Mouse (Mus musculus): ENCODE data around the gene Il18bp.

Gene Il18bp

GRCm38 (mm10) chr7:102011855-102012254, 6.6 kb downstream of the Il18bp start:
- intact Hi-C loops (cut with DNase I), result no loop called here

- intact Hi-C loops (cut with DNase I), result no loop called here
Measured at GRCm38 (mm10) chr7:102006520-102006919, 12.0 kb downstream of the Il18bp start.

DNA sequence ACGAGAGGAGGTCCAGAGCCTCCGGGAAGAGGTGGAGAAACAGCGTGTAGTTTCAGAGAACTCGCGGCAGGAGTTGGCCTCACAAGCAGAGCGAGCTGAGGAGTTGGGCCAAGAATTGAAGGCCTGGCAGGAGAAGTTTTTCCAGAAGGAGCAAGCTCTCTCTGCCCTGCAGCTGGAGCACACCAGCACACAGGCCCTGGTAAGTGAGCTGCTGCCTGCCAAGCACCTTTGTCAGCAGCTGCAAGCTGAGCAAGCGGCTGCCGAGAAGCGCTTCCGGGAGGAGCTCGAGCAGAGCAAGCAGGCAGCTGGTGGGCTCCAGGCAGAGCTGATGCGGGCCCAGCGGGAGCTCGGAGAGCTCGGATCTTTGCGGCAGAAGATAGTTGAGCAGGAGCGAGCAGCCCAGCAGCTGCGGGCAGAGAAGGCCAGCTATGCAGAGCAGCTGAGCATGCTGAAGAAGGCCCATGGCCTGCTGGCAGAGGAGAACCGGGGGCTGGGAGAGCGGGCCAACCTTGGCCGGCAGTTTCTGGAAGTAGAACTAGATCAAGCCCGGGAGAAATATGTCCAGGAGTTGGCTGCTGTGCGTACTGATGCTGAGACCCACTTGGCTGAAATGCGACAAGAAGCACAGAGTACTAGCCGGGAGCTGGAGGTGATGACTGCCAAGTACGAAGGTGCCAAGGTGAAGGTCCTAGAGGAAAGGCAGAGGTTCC, 17.4 kb downstream of the Il18bp start:
- intact Hi-C loops (cut with DNase I), result no loop called here

DNA sequence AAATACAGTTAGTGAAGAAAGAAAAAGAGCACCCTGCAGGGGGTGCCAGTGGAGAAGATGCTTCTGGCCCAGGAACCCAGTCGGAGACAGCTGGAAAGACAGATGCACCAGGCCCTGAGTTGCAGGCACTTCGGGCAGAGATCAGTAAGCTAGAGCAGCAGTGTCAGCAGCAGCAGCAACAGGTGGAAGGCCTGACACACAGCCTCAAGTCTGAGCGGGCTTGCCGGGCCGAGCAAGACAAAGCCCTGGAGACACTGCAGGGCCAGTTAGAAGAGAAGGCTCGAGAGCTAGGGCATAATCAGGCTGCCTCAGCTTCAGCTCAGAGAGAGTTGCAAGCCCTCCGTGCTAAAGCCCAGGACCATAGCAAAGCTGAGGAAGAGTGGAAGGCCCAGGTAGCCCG, 18.2 kb downstream of the Il18bp start:
- intact Hi-C loops (cut with DNase I), result no loop called here

- intact Hi-C loops (cut with DNase I), result loop anchor here (2.0 to 5.0 kb wide), 2 partner anchors 35 to 78 kb away; no protein-coding TSS in a partner anchor
Measured at GRCm38 (mm10) chr7:101999461-102000151, 18.9 kb downstream of the Il18bp start.

- intact Hi-C loops (cut with DNase I), result loop anchor here (2.0 to 5.0 kb wide), 2 partner anchors 36 to 79 kb away; no protein-coding TSS in a partner anchor
Measured at GRCm38 (mm10) chr7:101998194-101998927, 20.1 kb downstream of the Il18bp start.

DNA sequence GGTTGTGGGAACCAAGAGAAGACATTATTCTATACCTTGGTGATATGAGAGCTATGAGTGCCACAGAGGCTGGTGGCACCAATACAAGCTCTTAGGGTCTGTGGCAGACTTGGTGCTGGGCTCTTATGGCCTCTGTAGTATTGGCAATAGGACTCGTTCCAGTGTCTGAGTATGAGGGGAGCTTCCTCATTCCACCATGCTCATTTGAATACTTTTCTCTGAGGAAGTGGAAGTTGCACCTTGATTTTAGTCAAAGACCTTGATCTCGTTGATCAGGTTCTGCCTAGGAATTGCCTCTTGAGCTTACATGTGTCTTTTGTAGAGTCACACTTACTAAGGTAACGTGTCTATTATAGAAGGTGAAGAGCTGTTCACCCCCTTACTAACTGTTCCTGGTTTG, 24.2 kb downstream of the Il18bp start:
- intact Hi-C loops (cut with DNase I), result loop anchor here (5.0 kb wide), 1 partner anchor 63 kb away; no protein-coding TSS in a partner anchor

DNA sequence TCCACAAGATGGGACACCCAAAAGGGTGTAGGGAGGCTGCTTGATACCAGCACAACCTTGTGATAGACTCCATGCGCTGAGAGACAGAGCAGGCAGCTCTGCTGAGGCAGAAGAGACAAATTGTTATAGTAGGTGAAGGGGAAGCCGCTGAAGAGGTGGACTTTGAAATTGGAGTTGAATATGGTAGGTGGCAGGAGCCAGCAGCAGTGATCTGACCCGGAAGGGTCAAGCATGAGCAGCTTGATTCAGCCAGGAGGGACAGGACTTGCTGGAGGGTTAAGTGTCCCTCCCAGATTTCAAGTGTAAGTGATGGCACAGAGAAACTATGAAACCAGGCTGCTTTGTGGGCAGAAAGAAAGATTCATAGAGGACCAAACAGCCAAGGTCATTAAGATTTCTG, 33.4 kb downstream of the Il18bp start:
- intact Hi-C loops (cut with DNase I), result no loop called here

DNA sequence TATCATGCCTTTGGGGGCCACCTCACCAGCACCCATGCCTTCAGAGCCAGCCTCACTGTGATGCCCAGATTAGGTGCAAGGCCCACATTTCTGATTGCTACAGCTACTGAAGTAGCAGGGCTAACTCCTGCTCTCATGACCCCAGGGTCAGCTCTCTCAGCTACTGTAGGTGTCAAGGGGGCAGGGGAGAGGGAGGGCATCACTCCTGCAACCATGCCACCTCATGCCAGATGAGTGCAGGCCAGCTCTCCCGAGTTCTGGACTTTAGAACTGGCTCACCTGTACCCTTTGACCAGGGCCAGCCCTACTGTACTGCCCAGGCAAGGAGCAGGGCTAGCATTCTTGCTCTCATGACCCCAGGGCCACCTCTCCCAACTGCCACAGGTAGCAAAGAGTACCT, 35.8 kb downstream of the Il18bp start:
- intact Hi-C loops (cut with DNase I), result no loop called here

DNA sequence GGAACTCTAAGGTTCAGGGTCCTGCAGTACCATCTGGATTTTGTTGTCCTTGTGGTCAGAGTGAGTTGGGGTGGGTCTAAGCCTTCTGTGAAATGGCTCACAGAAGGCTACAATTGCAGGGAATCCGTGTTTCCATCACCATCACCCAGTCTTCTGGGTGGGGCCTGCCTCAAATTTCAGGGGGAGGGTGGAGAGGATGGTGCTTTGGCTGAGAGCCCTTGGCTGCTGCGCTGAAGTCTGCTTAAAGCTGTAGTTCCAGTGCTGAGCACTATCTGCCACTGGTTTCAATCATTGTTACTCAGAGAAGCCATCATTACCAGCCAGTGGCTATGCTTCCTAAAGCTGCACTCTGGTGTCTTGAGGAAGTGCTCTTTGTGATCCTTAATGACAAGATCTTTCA, 44.0 kb downstream of the Il18bp start:
- intact Hi-C loops (cut with DNase I), result loop anchor here (5.0 kb wide), 1 partner anchor 42 kb away; the partner anchor contains the start of genes Lrrc51 and Numa1

GRCm38 (mm10) chr7:101973730-101974129, 44.8 kb downstream of the Il18bp start:
- intact Hi-C loops (cut with DNase I), result loop anchor here (5.0 kb wide), 1 partner anchor 41 kb away; the partner anchor contains the start of genes Lrrc51 and Numa1

DNA sequence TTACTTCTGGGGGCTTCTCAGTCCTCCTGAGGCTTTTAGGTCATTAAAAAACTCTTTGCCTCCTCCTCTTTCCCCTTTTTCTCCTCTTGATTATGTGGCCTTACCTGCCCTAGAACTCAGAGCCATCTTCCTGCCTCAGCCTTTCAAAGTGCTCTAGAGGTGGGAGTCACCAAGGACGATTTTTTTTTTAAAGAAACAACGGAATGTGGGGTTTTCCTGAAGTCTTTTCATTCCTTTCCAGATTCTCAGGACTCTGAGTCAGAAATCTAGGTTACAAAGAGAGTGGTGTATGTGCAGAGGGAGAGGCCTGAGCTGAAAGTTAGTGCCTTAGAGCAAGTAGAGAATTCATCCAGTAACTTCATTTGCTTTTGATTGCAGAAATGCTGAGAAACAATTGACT, 46.8 kb downstream of the Il18bp start:
- intact Hi-C loops (cut with DNase I), result loop anchor here (5.0 kb wide), 1 partner anchor 39 kb away; the partner anchor contains the start of genes Lrrc51 and Numa1

DNA sequence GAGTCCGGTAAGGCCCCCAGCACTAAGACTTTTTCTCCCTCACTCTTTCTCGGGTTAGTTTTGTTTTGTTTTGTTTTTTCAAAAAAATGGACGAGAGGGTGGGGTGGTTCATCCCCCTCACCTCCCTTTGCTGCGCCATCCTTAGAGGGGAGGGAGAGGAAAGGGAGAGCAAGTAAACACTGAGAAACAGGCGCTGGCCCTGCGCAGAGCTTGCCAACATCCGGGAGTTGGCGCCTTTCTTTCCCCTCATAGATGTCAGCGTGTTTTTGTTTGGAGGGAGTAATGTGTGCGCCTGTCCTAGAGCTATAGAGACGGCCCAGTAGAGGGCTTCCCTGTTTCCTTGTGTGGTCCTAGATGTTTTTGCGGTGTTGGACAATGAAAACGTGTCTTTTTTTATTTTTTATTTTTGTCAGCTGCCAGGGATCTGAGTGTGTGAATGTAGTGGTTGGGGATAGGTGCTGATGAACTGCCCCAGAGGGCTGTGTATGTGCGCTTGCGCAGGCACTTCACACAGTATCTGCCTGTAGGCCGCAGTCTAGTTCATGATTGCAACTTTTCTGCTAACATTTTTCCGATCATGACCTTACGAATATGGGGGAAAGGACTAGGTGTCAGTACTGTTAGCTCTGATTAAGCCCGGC, 47.5 kb downstream of the Il18bp start:
- intact Hi-C loops (cut with DNase I), result loop anchor here (5.0 kb wide), 1 partner anchor 39 kb away; the partner anchor contains the start of genes Lrrc51 and Numa1

DNA sequence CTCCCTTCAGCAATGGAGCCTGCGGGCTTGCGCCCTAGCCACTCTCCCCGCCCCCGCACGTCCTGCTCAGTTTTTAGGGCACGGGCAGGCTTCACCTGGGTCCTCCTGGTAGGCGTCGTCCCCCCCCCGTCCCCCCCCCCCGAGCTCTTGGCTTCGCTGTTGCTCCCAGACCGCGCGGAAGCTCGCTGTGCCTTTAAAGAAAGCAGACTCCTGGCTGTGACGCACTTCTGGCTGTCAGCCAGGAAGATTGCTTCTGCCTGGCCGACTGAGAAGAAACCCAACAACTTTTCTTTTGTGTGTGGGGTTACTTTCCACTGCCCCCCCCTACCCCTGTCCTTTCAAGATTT, 48.1 kb downstream of the Il18bp start:
- intact Hi-C loops (cut with DNase I), result loop anchor here (5.0 kb wide), 1 partner anchor 38 kb away; the partner anchor contains the start of genes Lrrc51 and Numa1

DNA sequence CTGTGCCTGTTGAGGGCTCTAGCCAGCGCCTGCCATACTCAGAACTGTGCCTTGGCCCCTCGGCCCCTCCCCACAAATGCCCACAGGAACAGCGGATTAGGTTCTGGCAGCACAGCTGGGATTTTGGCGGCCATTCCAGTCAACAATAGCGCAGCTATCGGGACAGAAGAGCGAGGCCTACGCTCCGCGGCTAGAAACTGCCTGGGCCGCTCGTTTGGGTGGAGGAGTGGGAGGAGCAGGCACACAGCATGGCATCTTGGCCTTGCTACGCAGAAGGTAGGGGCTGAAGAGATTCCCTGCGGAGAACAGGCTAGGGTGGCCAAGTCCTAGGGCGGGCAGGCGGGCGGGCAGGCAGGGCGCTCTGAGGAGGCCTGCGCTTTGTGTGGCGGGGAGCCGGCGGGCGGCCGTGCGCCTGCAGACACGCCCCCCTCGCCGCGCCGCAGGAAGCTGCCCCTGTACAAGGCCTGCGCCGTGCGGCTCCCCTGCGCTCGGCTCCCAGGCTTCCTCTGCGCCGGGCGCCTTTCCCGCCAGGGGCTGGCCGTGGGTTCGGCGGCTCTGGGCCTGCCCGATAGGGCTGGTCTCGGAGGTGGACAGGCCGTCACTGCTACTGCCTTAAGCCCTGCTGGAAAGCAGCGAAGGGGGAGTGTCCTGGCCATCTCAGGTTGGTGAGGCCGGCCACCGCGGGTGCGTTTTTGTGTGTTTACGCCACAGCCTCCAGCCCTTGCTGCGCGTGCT, 48.6 kb downstream of the Il18bp start:
- intact Hi-C loops (cut with DNase I), result loop anchor here (5.0 kb wide), 1 partner anchor 38 kb away; the partner anchor contains the start of genes Lrrc51 and Numa1

DNA sequence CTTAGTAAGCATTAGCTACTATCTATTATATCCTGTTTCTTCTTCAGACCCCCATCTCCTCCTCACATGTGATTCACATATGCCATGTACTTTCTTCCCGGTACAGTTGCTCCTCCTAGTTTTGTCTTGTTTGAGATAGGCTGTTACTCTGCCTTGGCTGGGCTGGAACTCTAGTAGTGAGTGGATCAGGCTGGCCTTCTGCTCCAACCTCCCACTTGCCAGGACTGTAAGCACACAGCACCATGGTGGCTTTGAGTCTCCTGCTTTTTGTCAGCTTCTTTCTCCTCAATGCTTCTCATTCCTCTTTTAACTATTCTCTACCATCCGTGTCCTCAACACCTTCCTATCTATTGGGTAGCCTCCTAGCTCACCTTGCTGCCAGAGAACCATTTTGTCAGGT, 49.7 kb downstream of the Il18bp start:
- intact Hi-C loops (cut with DNase I), result no loop called here

DNA sequence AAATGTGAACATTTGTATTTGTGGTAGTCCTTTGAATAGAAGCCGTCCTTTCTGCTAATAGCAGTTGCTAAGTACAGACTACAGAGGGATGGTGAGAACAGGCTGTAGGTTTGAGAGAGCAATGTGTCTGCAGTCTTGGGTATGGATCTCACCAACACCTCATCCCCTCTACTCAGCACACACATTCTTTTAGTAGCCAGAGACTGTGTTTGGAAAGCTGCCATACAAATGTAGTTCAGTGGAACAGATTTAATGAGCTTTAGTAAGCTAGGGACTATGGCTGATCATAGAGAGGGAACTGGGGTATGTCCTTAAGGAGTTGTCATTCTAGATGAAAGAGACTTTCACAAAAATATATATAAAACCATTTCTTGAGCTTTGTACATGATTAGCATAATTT, 51.2 kb downstream of the Il18bp start:
- intact Hi-C loops (cut with DNase I), result no loop called here

DNA sequence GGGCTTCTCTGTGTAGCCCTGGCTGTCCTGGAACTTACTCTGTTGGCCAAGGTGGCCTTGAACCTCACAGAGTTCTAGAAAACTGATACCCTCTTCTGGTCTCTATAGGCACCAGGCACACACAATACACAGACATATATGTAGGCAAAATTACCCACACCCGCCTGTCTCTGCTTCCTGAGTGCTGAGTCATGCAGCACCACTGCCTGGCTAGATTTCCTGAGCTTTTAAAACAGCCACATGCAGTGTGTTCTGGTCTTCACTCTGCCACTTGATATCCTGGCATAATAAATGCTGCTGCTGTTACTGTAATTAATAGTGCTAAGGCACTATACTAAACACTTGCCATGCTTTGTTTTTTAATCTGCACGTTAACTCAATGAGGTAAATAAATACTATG, 52.9 kb downstream of the Il18bp start:
- intact Hi-C loops (cut with DNase I), result no loop called here

Data from adrenal gland (tissue).